Mouse (Mus musculus) stomach, postnatal 0 days (tissue): Measurements from ENCODE around the gene Mrto4.

Source experiments
- CTCF ChIP-seq: IDR thresholded peaks from 2 replicates; pipeline ENCODE4 v1.5.1; 2016; ENCODE audit warnings: antibody characterized with exemption, low read depth, mild to moderate bottlenecking, moderate library complexity
- EP300 ChIP-seq: optimal IDR thresholded peaks from 2 replicates; pipeline ENCODE3; 2016; ENCODE audit warnings: antibody characterized with exemption

- TF ChIP-seq EP300 = no peak
- no peak for TF ChIP-seq CTCF
Measured at GRCm38 (mm10) chr4:139338145-139338544, 14.2 kb downstream of the Mrto4 start.
